Mouse (Mus musculus): ENCODE data around the gene AC141477.1. TPM values are rescaled to one million over a fixed set of nuclear protein-coding genes. Genes with fewer than 3 reads are reported as not detected.

The AC141477.1 gene
- polyA plus RNA-seq (2015; fragmentation: Nextera tagmentation; extraction: Ambion mirVana), result 1.2 and 1.5 TPM in 2 replicates

GRCm38 (mm10) chr10:76440281-76440680, at the start of gene AC141477.1:
Gene AC141477.1 (minus strand): TSS chr10:76440444.
- no peak for ATAC-seq (ENCODE audit: low FRiP score, low TSS enrichment)
- 91% methylated on average over 17 of the region's 17 CpGs for WGBS
- H3K9ac ChIP-seq (ENCODE audit: low read length), result no peak within 1 kb of the TSS
- H3K4me1 ChIP-seq (replicated peaks; ENCODE audit: control insufficient read depth, insufficient read depth), result no peaks in the 10 kb centered on the region
- H3K36me3 ChIP-seq (ENCODE audit: control insufficient read depth, insufficient read depth, low read length), result no peaks in the 10 kb centered on the region
- H3K4me2 ChIP-seq (replicated peaks; ENCODE audit: low read depth), result no peak within 1 kb of the TSS
- no peak within 1 kb of the TSS for H3K4me3 ChIP-seq (ENCODE audit: low read depth, low read length)
- no peaks in the 10 kb centered on the region for H3K9me3 ChIP-seq (ENCODE audit: control insufficient read depth, low read length)
- TF ChIP-seq CTCF (IDR thresholded peaks at IDR 0.05; ENCODE audit: low read depth) (no peak), EP300 (optimal IDR thresholded peaks at IDR 0.05) (no peak)
- H3K27me3 ChIP-seq (ENCODE audit: control insufficient read depth, insufficient read depth, low read length), result no peaks in the 10 kb centered on the region
- H3K27ac ChIP-seq (replicated peaks), result no peak within 1 kb of the TSS
- DNase-seq (ENCODE audit: low spot score), result no peak

DNA sequence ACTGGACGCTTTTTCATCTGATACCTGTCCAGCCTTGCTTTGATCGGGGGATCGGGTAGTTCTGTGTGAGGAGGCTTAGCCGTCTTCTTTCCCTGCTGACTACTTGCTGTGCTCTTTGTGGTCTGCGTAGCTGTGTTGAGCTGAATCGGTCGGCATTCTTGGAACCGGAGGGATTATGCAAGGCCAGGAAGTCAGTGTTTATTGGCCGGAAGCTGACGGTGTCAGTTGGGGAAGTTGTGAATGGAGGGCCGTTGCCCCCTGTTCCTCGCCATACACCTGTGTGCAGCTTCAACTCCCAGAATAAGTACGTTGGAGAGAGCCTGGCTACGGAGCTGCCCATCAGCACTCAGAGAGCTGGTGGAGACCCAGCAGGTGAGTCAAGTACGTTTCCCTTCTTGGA, 49.0 kb upstream of the AC141477.1 start:
- Histone ChIP-seq H3K4me2 (replicated peaks; ENCODE audit: low read depth) (no peak overlapping the region), H3K36me3 (ENCODE audit: control insufficient read depth, insufficient read depth, low read length) (peaks cover 48% of the 10 kb centered on the region), H3K4me1 (replicated peaks; ENCODE audit: control insufficient read depth, insufficient read depth) (no peaks in the 10 kb centered on the region), H3K9ac (ENCODE audit: low read length) (no peak overlapping the region), H3K27me3 (ENCODE audit: control insufficient read depth, insufficient read depth, low read length) (no peaks in the 10 kb centered on the region), H3K4me3 (ENCODE audit: low read depth, low read length) (no peak overlapping the region), H3K9me3 (ENCODE audit: control insufficient read depth, low read length) (no peaks in the 10 kb centered on the region), H3K27ac (replicated peaks) (no peak overlapping the region)
- no peak for TF ChIP-seq CTCF (IDR thresholded peaks at IDR 0.05; ENCODE audit: low read depth)
- no peak for TF ChIP-seq EP300 (optimal IDR thresholded peaks at IDR 0.05)
- ATAC-seq (ENCODE audit: low FRiP score, low TSS enrichment) (no peak), DNase-seq (ENCODE audit: low spot score) (no peak)
- WGBS, result 86% methylated on average over 15 of the region's 15 CpGs

GRCm38 (mm10) chr10:76488265-76488664, 48.0 kb upstream of the AC141477.1 start:
- TF ChIP-seq EP300 (optimal IDR thresholded peaks at IDR 0.05), result no peak
- no peak for TF ChIP-seq CTCF (IDR thresholded peaks at IDR 0.05; ENCODE audit: low read depth)
- Histone ChIP-seq H3K9me3 (ENCODE audit: control insufficient read depth, low read length) (no peaks in the 10 kb centered on the region), H3K27me3 (ENCODE audit: control insufficient read depth, insufficient read depth, low read length) (no peaks in the 10 kb centered on the region), H3K27ac (replicated peaks) (no peak overlapping the region), H3K4me3 (ENCODE audit: low read depth, low read length) (no peak overlapping the region), H3K4me1 (replicated peaks; ENCODE audit: control insufficient read depth, insufficient read depth) (no peaks in the 10 kb centered on the region), H3K9ac (ENCODE audit: low read length) (no peak overlapping the region), H3K36me3 (ENCODE audit: control insufficient read depth, insufficient read depth, low read length) (peaks cover 42% of the 10 kb centered on the region), H3K4me2 (replicated peaks; ENCODE audit: low read depth) (no peak overlapping the region)
- 89% methylated on average over 8 of the region's 8 CpGs for WGBS
- ATAC-seq (ENCODE audit: low FRiP score, low TSS enrichment), result no peak
- DNase-seq (ENCODE audit: low spot score), result no peak

GRCm38 (mm10) chr10:76486302-76486701, 46.1 kb upstream of the AC141477.1 start:
- H3K27ac ChIP-seq (replicated peaks), result no peak overlapping the region
- TF ChIP-seq EP300 (optimal IDR thresholded peaks at IDR 0.05), result no peak
- TF ChIP-seq CTCF (IDR thresholded peaks at IDR 0.05; ENCODE audit: low read depth), result no peak
- H3K4me3 ChIP-seq (ENCODE audit: low read depth, low read length), result no peak overlapping the region
- 94% methylated on average over 2 of the region's 2 CpGs for WGBS
- ATAC-seq (ENCODE audit: low FRiP score, low TSS enrichment) (no peak), DNase-seq (ENCODE audit: low spot score) (no peak)
- no peaks in the 10 kb centered on the region for H3K4me1 ChIP-seq (replicated peaks; ENCODE audit: control insufficient read depth, insufficient read depth)
- H3K36me3 ChIP-seq (ENCODE audit: control insufficient read depth, insufficient read depth, low read length), result peaks cover 46% of the 10 kb centered on the region
- H3K4me2 ChIP-seq (replicated peaks; ENCODE audit: low read depth), result no peak overlapping the region
- H3K9me3 ChIP-seq (ENCODE audit: control insufficient read depth, low read length), result no peaks in the 10 kb centered on the region
- no peak overlapping the region for H3K9ac ChIP-seq (ENCODE audit: low read length)
- no peaks in the 10 kb centered on the region for H3K27me3 ChIP-seq (ENCODE audit: control insufficient read depth, insufficient read depth, low read length)

DNA sequence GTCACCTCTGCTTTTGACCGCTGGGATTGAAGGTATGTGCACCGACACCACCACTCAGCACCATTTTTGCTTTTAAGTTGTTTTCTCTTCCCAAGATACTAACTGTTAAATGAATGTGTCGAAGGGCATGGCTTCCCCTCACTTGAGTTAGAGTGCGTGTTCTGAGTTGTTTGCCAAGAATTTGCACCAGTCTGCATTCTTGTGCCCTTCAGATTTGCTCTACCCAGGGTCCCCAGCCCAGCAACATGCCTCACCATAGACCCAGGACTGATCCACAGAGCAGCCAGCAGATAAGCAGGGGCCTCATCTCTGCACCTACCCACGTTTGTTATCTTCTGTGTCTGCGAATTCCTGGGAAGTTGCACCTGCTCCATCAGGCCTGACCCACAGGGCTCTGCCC, 41.2 kb upstream of the AC141477.1 start:
- TF ChIP-seq EP300 (optimal IDR thresholded peaks at IDR 0.05) (no peak), CTCF (IDR thresholded peaks at IDR 0.05; ENCODE audit: low read depth) (no peak)
- WGBS, result 90% methylated on average over 6 of the region's 6 CpGs
- Histone ChIP-seq H3K9ac (ENCODE audit: low read length) (no peak overlapping the region), H3K4me2 (replicated peaks; ENCODE audit: low read depth) (no peak overlapping the region), H3K27ac (replicated peaks) (no peak overlapping the region), H3K27me3 (ENCODE audit: control insufficient read depth, insufficient read depth, low read length) (no peaks in the 10 kb centered on the region), H3K9me3 (ENCODE audit: control insufficient read depth, low read length) (no peaks in the 10 kb centered on the region), H3K4me3 (ENCODE audit: low read depth, low read length) (no peak overlapping the region), H3K4me1 (replicated peaks; ENCODE audit: control insufficient read depth, insufficient read depth) (no peaks in the 10 kb centered on the region), H3K36me3 (ENCODE audit: control insufficient read depth, insufficient read depth, low read length) (peaks cover 36% of the 10 kb centered on the region)
- ATAC-seq (ENCODE audit: low FRiP score, low TSS enrichment), result no peak
- DNase-seq (ENCODE audit: low spot score), result no peak

DNA sequence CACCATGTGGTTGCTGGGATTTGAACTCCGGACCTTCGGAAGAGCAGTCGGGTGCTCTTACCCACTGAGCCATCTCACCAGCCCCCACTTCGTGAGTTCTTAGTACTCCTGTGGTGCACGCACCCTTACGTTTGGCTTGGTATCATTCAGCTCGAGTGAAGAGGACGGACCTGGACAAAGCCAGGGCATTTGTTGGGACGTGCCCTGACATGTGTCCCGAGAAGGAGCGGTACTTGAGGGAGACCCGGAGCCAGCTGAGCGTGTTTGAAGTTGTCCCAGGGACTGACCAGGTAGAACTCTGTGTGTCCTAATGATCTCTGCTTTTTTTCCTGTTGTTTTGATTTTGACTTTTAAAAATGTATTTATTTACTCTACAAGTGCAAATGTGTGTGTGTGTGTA, 40.6 kb upstream of the AC141477.1 start:
- ATAC-seq (ENCODE audit: low FRiP score, low TSS enrichment), result no peak
- H3K36me3 ChIP-seq (ENCODE audit: control insufficient read depth, insufficient read depth, low read length), result peaks cover 37% of the 10 kb centered on the region

More for the DNA sequence above, 40.6 kb upstream of the AC141477.1 start:
- TF ChIP-seq EP300 (optimal IDR thresholded peaks at IDR 0.05), result no peak
- no peak for TF ChIP-seq CTCF (IDR thresholded peaks at IDR 0.05; ENCODE audit: low read depth)
- H3K27ac ChIP-seq (replicated peaks), result no peak overlapping the region
- WGBS, result 84% methylated on average over 13 of the region's 13 CpGs
- no peak for DNase-seq (ENCODE audit: low spot score)
- H3K4me1 ChIP-seq (replicated peaks; ENCODE audit: control insufficient read depth, insufficient read depth), result no peaks in the 10 kb centered on the region
- no peak overlapping the region for H3K4me2 ChIP-seq (replicated peaks; ENCODE audit: low read depth)
- H3K27me3 ChIP-seq (ENCODE audit: control insufficient read depth, insufficient read depth, low read length), result no peaks in the 10 kb centered on the region
- no peak overlapping the region for H3K9ac ChIP-seq (ENCODE audit: low read length)
- H3K4me3 ChIP-seq (ENCODE audit: low read depth, low read length), result no peak overlapping the region
- no peaks in the 10 kb centered on the region for H3K9me3 ChIP-seq (ENCODE audit: control insufficient read depth, low read length)
